Mouse (Mus musculus): ENCODE measurements around the gene M1ap.

M1ap gene

DNA sequence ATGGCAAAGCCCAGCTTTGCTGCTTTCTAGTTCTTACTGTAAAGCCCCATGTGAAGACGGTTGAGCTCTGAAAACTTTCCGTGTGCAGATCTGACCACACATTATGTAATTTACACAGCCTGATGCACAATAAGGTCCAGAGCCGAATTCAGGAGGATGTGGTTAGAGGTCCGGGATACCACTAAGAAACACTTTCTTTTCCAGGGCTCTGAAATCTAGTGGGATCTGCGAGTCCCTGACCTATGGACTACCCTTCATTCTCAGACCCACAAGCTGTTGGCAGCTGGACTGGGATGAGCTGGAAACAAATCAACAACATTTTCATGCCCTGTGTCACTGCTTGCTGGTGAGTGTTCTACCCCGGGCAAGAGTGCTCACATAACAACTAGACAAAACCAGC lies 59.4 kb downstream of the M1ap start:
- no peak for DNase-seq (ENCODE audit: low read depth, low spot score)

DNA sequence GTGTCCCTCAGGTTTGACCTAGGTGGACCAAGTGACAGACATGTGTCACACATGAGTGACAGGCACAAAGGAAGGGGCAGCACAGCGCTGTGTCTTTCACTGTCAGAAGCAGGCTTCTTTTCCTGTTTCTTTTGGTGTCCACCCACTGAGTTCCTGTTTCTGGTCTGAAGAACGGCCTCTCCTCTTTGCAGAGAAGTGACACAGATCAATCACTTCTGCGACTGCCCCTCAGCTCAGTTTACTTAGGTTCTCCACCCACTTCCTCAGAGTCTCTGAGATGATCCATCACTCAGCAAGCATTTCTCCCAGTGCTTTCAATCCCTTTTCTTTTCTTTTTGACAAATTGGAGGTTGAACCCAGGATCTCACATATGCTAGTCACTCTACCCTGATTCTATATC lies 62.0 kb downstream of the M1ap start:
- DNase-seq (ENCODE audit: low read depth, low spot score), result peak; percentile 23

DNA sequence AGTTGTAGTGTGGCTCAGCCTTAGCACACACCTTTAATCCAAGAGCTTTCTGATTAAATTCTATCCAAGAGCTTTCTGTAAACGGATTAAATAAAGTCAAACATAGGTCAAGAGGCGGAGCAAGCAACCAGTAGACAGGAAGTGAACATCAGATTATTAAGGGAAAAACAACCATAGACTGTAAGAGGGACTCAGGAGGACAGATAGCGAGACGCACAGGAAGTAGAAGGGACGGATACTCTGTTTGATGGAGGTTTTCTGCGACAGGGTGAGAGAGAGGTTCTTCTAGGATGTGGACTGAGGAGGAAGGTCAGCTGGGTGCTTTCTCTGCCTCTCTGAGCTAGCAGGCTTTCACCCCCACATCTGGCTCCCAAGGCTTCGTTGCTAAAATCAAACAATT lies 63.3 kb downstream of the M1ap start:
- DNase-seq (ENCODE audit: low read depth, low spot score), result peak; percentile 70

DNA sequence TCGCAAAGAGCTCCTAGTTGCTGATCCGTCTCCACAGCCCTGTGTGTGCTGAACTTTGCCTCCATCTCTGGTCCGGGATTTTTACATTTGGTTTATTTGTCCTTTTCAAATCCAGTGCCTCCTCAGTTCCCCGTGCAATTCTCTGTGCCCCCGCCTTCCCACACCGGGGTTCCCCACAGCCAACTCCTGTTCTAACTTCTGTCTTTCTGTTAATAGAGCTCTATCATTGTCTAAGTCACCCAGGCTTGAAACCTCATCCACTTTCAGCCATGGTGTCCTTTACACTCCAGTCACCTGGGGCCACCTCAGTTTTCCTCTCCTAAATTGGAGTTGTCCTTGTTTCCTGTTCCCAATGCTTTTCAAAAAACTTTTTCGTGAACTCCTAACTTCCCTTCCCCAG lies 64.6 kb downstream of the M1ap start:
- no peak for DNase-seq (ENCODE audit: low read depth, low spot score)

DNA sequence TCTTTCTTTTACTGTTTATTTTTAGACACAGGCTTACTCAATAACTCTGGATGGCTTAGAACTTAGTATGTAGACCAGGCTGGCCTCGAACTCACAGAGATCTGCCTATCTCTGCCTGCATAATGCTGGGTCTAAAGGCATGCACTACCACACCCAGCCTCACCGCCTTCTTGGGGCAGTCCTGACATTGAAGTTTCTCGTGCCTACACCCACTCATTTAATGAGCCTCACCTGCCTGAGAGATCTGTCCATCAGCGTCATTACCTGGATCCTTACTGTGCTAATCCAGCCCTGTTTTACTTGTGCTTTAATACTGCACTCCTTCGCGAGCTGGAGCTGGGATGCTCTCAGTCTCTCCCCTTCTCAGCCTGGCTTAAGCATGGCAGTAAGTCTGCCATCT lies 65.1 kb downstream of the M1ap start:
- DNase-seq (ENCODE audit: low read depth, low spot score), result no peak

DNA sequence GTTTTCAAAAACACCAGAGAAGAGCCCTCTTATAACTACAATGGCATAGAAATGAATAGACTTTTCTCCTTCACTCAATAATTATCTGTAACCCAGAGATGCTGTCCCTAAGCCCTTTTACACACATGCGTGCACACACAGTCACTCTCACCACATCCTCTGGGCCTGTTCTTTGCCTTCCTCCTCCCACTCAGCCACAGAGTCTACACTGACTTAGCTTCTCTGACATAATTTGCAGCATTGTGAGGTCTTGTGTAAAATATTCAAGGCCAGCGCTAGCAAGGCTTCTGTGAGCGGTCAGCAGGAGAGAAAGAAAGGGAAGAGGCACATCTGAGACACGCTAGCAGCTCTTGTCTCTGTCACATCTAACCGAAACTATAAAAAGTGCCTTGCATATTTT lies 66.7 kb downstream of the M1ap start:
- DNase-seq (ENCODE audit: low read depth, low spot score), result peak; percentile 71

DNA sequence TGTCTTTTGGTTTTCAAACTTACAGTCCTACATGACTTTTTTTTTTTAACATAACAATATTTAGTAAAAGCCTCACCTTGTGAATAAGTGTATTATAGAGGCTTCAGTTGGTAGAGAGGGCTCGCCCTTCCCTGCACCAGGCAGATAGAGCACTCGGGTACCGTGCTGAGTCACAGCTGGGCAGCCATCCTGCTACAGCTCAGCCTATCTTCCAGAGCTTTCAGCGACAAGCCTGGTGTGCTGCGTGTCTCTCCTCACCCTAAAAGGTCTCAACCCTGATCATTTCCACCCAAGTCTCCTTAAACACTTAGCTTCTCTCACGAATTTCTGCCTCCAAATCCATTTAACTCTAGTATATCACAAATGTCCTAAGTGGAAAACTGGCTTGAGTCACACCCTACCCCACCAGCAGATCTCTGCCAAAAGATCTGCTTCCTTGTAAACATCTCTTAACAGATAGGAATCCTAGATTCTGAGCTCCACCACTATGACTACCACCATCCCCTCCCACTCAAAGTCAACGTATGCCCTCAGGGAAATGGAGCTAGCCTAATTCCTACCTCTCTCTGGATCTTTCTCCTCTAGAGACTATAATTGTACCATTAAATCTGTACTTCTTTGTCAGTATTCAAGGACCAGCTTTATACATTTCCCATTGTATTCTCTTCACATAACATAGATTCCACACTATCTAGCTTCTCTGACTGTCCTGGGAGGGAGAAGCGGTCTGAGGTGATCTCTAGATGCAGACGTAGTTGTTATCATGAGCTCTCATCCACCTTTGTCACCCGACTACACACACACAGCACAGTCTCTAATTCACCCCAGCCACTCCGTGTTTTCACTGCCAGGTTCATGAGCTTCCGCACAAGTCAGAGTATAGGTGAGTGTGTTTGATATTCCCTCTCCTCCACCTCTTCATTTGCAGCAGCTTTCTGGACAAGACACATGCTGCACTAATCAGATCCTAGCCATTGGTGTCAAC lies 68.1 kb downstream of the M1ap start:
- no peak for DNase-seq (ENCODE audit: low read depth, low spot score)

DNA sequence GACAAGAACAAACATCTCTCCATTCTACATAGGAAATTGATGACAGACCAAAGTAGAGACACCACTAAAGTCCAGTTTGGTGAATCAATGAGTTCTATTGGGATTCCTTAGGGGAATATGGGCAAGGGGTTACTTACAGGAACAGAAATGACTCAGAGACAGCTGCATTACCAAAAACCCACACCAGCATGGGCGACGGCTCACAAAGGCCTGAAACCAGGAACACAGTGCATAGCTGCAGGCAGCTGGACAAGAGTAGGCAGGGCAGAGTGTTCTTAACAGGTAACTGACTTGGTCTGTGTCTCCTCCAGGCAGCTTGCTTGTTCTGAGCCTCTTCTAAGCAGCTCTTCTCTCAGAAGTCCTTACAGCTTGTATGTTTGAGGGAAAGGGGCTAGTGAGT lies 69.0 kb downstream of the M1ap start:
- DNase-seq (ENCODE audit: low read depth, low spot score), result no peak

DNA sequence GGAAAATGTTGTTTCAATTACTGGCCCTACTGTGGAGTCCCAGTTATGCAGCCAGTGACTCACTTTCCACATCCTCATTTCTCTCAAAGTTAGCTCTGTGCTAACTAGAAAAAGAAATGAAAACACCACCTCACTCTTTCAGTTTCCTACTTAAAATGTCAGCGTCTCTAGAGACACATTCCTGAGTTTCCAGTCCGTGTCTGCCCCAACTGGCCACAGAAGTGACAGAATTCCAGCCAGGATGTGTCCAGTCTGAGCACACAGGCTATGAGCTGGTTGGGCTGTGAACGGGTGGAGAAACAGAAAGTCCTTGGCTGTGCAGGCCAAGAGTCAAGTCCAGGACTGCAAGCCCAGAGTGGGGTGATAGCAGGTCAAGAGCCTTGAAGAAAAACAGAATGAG lies 70.5 kb downstream of the M1ap start:
- DNase-seq (ENCODE audit: low read depth, low spot score), result no peak

DNA sequence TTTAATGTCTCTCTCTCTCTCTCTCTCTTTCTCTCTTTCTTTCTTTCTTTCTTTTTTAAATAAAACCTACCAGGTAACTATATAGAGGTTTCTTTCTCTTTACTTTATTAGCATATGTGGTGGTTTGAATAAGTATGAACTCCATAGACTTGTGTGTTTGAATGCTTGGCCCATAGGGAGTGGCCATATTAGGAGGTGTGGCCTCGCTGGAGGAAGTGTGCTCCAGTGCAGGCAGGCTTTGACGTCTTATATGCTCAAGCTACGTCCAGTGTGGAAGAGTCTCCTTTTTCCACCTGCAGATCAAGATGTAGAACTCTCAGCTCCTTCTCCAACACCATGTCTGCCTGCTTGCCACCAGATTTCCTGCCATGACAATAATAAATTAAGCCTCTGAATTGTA lies 72.3 kb downstream of the M1ap start:
- no peak for DNase-seq (ENCODE audit: low read depth, low spot score)

DNA sequence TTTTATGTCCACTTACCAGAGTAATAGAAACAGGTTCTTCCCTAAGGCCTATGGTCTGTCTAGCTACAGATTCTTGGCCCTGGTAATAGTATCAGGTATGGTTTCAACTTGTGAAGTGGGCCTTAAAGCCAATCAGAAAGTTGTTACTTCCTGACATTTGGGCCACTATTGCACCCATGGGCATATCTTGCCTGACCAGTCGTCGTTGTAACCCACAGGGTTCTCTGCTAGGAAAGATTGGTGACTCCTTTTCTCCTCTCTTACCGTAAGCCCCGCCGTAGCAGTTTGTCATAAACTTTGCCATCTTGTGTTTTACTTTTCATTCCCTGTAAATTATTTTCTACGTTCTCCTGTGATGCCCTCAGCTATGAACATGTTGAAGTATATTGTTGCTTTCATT lies 73.4 kb downstream of the M1ap start:
- no peak for DNase-seq (ENCODE audit: low read depth, low spot score)

DNA sequence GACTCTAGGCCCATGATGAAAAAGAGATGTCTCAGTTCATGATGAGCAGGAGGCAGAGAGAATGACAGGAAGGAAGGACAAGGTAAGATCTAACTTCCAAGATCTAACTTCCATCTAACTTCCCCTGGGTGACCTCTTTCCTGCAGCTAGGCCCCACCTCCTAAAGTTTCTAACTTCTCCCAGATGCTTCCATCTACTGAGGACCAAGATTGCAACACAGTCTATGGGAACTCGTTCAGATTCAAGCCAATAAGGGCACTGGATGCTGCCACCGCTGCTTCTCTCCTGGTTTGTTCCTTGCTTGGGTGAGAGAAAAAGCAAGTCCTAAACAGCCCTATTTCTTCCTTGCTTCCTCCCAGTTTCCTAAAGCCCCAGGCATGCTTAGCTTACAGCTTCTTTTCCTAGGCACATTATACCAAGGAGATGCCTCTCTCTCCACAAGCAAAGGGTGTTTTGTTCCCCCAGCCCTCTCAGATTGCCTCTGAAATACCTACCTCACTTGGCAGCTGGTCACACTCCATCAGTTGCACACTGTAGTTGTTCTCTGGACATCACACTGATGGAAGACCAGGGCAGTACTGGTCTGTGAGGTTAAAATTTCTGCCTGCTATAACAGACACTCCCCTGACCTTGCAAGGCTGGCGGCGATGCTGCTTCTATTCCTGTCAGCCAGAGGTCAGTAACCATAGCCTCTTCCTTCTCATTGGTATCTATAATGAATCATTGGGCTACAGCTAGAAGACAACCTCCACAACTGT lies 74.3 kb downstream of the M1ap start:
- no peak for DNase-seq (ENCODE audit: low read depth, low spot score)

DNA sequence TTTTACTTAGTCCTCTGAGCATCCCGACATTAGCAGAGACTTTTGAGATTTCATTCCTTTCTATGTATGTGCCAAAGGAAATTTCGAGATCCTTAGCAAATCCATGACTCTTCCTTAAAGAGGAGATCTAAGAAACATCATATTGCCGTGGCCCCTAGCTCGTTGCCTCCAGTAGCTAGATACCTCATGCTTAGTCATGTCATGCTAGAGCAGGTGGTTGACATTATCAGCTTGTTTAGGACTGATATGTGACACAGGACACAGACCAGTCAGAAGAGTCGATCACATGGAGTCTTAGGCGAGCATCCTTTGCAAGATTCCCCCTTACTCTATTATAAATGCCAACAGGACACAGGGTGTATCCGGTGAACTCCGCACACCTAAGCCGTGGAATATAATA lies 76.3 kb downstream of the M1ap start:
- no peak for DNase-seq (ENCODE audit: low read depth, low spot score)

DNA sequence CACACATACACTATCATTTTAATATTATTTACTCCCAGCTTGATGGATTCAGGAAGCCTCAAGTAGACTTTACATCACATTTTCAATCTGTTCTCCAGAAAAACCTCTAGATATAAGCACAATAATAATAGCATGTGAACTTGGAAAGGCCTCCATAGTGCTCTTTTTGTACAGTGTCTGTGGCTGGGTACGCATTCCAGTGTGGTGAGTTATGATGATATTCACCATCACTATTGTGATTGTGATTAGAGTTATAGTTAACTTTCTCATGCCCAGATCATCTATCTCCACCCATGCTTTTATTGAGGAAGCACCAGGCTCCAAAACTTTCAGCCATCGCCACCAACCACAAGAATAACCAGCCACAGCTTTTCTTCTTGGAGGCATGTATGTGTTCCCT lies 77.1 kb downstream of the M1ap start:
- no peak for DNase-seq (ENCODE audit: low read depth, low spot score)

DNA sequence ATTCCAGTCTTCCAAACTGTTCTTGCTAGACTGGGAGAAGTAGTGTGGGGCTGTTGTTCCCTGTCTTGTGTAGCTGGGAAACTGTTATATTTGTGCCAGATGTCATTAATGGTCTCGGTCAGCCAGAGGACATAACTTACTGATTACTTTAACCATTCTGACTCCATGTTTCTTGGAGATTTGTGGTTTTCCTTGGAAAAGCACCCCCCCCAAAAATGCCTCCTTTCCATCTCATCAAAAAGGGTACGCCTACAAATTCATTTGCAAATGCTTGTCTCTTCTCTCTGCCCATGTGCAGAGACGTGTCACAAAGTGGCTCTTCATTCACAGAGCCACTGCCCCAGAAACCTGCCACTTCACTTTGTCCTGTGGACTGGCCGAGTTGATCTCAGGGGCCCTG lies 77.7 kb downstream of the M1ap start:
- no peak for DNase-seq (ENCODE audit: low read depth, low spot score)

DNA sequence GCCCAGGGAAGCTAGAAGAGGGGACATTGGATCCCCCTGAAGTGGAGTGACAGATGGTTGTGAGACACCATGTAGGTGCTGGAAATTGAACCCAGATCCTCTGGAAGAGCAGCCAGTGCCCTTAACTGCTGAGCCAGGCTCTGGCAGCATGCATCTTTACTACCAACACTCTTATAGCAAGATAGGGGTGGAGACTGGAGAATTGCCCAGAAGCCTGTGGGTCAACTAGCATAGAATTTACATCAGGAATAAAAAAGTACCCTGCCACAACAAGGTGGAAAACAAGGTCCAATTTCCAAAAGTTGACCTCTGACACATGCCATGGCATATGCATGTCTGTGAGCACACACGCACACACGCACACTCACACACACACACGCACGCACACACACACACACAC lies 78.5 kb downstream of the M1ap start:
- DNase-seq (ENCODE audit: low read depth, low spot score), result no peak

DNA sequence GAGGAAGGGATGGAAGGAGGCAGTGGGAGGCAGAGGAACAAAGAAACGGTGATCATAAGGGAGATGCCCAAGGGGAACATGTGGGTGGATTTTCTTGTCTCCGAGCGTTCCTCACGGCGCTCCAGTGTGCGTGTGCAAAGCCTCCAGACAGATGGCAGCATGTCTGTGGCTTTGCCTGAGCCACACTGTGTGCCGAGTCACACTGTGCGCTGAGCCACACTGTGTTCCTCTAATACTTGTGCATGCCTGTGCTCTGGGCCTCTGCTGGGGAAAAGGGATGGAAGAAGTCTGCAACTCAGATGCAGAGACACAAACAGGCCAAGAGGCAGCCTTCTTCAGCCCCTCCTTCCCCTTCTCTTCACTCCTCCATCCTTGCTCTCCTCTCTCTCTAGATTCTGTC lies 80.6 kb downstream of the M1ap start:
- no peak for DNase-seq (ENCODE audit: low read depth, low spot score)

DNA sequence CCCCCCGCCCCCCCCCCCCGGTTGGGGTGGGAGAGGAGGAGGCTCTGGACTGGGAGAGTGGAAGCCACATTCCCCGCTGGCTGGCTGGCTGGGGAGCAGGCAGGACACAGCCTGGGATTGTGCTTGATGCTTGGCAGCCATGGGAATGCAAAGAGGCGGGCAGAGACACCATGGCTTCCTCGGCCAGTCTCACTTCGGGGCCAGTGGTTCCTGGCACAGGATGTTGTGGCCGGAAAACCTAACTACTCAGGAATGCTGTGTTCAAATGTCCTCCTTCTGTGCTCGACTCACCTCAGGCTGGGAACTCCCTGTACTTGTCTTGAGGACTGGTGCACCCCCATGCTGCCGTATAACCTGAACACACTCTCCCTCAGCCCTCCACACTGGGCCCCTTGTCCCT lies 81.0 kb downstream of the M1ap start:
- no peak for DNase-seq (ENCODE audit: low read depth, low spot score)

DNA sequence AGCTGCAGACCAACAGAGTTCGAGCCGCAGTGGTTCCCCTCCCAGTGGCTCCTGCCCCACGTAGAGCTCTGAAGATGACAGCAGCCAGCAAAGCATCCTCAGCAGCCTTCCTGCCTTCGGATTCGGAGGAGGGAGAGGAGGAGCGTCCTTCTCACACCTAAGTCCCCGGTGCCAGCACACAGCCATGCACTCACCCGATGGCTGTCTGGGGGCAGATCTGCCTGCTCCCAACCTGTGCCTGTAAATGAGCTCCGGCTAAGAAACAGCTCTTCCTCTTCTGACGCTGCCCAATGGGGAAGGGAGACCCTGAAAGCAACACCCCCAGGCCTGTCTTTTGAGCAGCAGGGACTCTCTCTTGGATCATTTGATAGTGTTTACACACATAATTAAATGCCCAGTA lies 83.1 kb downstream of the M1ap start:
- no peak for DNase-seq (ENCODE audit: low read depth, low spot score)

DNA sequence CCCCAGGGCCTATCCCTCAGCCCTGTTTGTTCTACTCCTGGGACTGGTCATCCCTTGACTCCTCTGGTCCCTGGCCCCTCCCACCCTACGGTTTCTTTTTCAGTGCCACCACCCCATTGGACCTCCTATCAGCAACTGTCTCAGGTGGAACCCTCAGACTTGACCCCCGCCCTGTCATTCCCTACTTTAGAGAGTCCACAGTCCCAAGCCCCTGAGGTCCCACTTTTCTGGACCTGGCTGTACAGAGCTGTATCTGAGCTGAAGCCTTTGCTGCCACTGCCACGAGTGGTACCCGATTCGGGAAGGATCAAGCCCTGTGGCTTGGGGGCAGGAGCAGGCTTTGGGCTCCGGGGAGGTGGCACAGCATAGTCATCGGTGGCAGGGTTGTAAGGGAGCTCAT lies 84.4 kb downstream of the M1ap start:
- no peak for DNase-seq (ENCODE audit: low read depth, low spot score)

DNA sequence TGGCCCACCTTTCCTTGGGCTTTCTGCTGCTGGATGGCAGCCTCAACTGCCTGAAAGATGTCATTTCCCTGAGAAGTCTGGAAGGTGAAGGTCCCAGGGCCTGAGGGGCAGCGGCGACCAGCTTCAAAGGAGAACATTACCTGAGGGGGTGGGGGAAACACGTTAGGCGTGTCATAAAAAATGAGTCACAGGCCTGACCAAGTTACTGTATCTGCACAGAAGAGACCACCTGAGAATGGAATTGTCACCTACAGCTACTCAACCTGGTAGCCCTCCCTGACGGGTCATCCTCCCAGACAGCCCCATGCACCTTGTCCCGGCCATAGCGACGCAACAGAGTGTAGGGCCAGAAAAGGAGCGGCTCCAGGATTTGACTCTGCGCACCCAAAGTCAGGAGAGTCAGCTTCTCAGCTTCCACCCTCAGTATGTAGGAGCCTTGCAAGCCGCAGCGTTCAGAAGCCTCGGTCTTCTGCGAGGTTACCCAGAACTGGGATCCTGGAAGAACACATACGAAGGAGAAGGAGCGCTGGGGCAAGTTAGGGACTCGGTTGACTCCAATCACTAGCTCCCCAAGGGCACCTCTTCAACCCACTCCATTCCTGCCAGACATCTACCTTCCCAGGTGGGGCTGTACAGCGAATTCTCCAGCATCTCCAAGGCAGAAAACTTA lies 85.4 kb downstream of the M1ap start:
- DNase-seq (ENCODE audit: low read depth, low spot score), result no peak

DNA sequence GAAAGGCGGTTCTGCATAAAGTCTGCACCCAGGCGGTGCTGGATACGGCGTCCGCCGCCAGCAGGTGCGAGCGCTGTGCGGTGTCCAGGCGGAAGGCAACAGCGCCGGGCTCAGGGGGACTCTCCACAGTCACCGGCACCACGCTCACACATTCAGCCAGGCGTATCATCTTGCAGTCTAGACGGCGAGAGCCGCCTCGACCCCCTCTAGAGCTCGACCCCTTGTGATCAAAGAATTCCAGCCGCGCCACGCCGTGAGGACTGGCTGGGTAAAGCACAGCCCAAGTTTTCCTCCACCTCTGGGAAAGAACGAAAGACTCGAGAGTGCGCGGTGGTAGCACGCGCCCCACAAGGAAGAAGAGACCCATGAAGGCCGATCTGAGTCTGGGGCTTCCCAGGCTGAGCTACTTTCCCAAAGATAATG lies 86.1 kb downstream of the M1ap start:
- DNase-seq (ENCODE audit: low read depth, low spot score), result peak; percentile 63

Data from CD4-positive, CD25-positive, alpha-beta regulatory T cell, adult 2 months (primary cell).